Mouse (Mus musculus) lung, postnatal 0 days (tissue): Measurements from ENCODE around the gene Serpine2.

Experiments
- CTCF ChIP-seq: IDR thresholded peaks from 2 replicates; pipeline ENCODE4 v1.5.1; 2016; ENCODE audit warnings: antibody characterized with exemption, mild to moderate bottlenecking
- EP300 ChIP-seq: IDR thresholded peaks from 2 replicates; pipeline ENCODE4 v1.6.1; 2016; ENCODE audit warnings: antibody characterized with exemption, mild to moderate bottlenecking, control low read depth

DNA sequence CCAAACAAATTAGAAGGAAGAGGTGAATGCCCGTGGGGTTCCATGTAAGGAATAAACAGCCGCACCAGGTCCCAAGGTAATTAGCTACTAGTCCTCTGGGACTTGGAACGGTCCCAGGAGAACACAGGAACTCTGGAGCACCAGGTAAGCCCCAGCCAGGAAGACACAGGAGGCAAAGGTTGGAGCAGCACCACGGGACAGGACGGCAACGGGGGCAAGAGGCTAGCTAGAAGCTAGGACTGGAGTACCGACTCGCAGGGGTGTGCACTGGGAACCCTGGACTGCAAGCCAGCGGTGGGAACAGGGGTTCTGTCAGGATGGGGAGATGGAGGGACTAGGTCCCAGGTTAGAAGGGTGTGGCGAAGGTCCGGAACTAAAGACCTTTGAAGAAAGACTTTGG lies 100.3 kb downstream of the Serpine2 start:
- TF ChIP-seq CTCF (no peak), EP300 (no peak)
